In genomic region chr8:47634791-47635341, GRCm38 (mm10) we compare ENCODE assay signal across 11 mouse cellular contexts. TPM values are rescaled to one million over a fixed set of nuclear protein-coding genes. Genes with fewer than 3 reads are reported as not detected.
A peak's percentile ranks its signal among the peaks of the same experiment; 100 is the strongest.
DNase-seq lines count a peak whose midpoint lies in the region; ATAC-seq and TF ChIP-seq lines count a peak whose summit lies in the region.
"Had no signal": no experiment of that assay in that cellular context is flagged by ENCODE, and none has a peak within 500 bp of the region (broad histone marks: within the 10 kb centered on the region; RNA-seq: fewer than 3 reads in every experiment).

No protein-coding gene starts in this region.

- H3K9me3 ChIP-seq in embryonic facial prominence, embryonic 14.5 days (ENCODE audit: control insufficient read depth, low read length): no peaks in the 10 kb centered on the region; the same call in 1 of the 2 replicates
- H3K9me3 ChIP-seq in embryonic facial prominence, embryonic 10.5 days: no peaks in the 10 kb centered on the region
- peaks cover 7% of the 10 kb centered on the region; the same call in 1 of the 2 replicates for H3K9me3 ChIP-seq in kidney, embryonic 16.5 days (ENCODE audit: low read length)
- H3K9me3 ChIP-seq in stomach, embryonic 16.5 days (replicated peaks; ENCODE audit: control insufficient read depth, low read length): no peaks in the 10 kb centered on the region; the same call in 1 of the 2 replicates
- H3K9me3 ChIP-seq in forebrain, embryonic 15.5 days: no peaks in the 10 kb centered on the region; the same call in 1 of the 2 replicates

- no peak overlapping the region for H3K4me3 ChIP-seq in embryonic facial prominence, embryonic 14.5 days (ENCODE audit: low read depth, low read length)
- no peak overlapping the region for H3K4me3 ChIP-seq in embryonic facial prominence, embryonic 10.5 days
- no peak overlapping the region for H3K4me3 ChIP-seq in kidney, embryonic 16.5 days (ENCODE audit: low read length)
- H3K4me3 ChIP-seq in thymus, adult 2 months (ENCODE audit: control insufficient read depth, insufficient read depth, low read length): no peak overlapping the region
- no peak overlapping the region for H3K4me3 ChIP-seq in stomach, embryonic 16.5 days (replicated peaks; ENCODE audit: low read length)
- no peak overlapping the region for H3K4me3 ChIP-seq in forebrain, embryonic 15.5 days
- H3K4me3 ChIP-seq: gastrocnemius, adult 2 months; neural tube, embryonic 12.5 days had no signal

- no peak overlapping the region for H3K27ac ChIP-seq in embryonic facial prominence, embryonic 14.5 days (replicated peaks; ENCODE audit: low read depth, low read length)
- no peak overlapping the region for H3K27ac ChIP-seq in embryonic facial prominence, embryonic 10.5 days (replicated peaks)
- H3K27ac ChIP-seq in kidney, embryonic 16.5 days (ENCODE audit: low read length): no peak overlapping the region
- H3K27ac ChIP-seq in thymus, adult 2 months (ENCODE audit: control insufficient read depth, insufficient read depth, low read length): no peak overlapping the region
- H3K27ac ChIP-seq in stomach, embryonic 16.5 days (ENCODE audit: low read length): no peak overlapping the region
- H3K27ac ChIP-seq in forebrain, embryonic 15.5 days (replicated peaks): no peak overlapping the region
- H3K27ac ChIP-seq: gastrocnemius, adult 2 months; neural tube, embryonic 12.5 days had no signal

- peak overlapping the region; percentile 13; the same call in 1 of the 2 replicates for H3K4me2 ChIP-seq in embryonic facial prominence, embryonic 14.5 days (ENCODE audit: low read depth, low read length)
- no peak overlapping the region; the same call in 1 of the 2 replicates for H3K4me2 ChIP-seq in kidney, embryonic 16.5 days (replicated peaks; ENCODE audit: low read depth, low read length)
- peak overlapping the region; percentile 31 for H3K4me2 ChIP-seq in stomach, embryonic 16.5 days (ENCODE audit: low read depth, low read length)
- H3K4me2 ChIP-seq in forebrain, embryonic 15.5 days (replicated peaks): no peak overlapping the region
- H3K4me2 ChIP-seq: neural tube, embryonic 12.5 days had no signal

- 44% methylated on average over 10 of the region's 10 CpGs for WGBS in embryonic facial prominence, embryonic 14.5 days
- 52% methylated on average over 10 of the region's 10 CpGs for WGBS in embryonic facial prominence, embryonic 10.5 days
- WGBS in kidney, embryonic 16.5 days: 51% methylated on average over 10 of the region's 10 CpGs
- 48% methylated on average over 10 of the region's 10 CpGs for WGBS in thymus, adult 2 months
- 31% methylated on average over 10 of the region's 10 CpGs for WGBS in stomach, embryonic 16.5 days
- WGBS in forebrain, embryonic 15.5 days: 42% methylated on average over 10 of the region's 10 CpGs

- no peaks in the 10 kb centered on the region for H3K27me3 ChIP-seq in embryonic facial prominence, embryonic 14.5 days (replicated peaks; ENCODE audit: control insufficient read depth, insufficient read depth, low read length)
- no peaks in the 10 kb centered on the region for H3K27me3 ChIP-seq in embryonic facial prominence, embryonic 10.5 days (replicated peaks; ENCODE audit: low read depth, poor library complexity, severe bottlenecking)
- H3K27me3 ChIP-seq in kidney, embryonic 16.5 days (ENCODE audit: insufficient read depth, low read length): no peaks in the 10 kb centered on the region
- no peaks in the 10 kb centered on the region for H3K27me3 ChIP-seq in thymus, adult 2 months (ENCODE audit: control insufficient read depth, insufficient read depth, low read length)
- H3K27me3 ChIP-seq in stomach, embryonic 16.5 days (ENCODE audit: control insufficient read depth, insufficient read depth, low read length): no peaks in the 10 kb centered on the region
- H3K27me3 ChIP-seq in forebrain, embryonic 15.5 days: no peaks in the 10 kb centered on the region
- H3K27me3 ChIP-seq: neural tube, embryonic 12.5 days had no signal

- TF ChIP-seq CTCF in thymus, adult 2 months (IDR thresholded peaks at IDR 0.05; ENCODE audit: borderline replicate concordance, control insufficient read depth, extremely low read depth, insufficient read depth, low read length, poor library complexity): no peak

- no peaks in the 10 kb centered on the region for H3K4me1 ChIP-seq in embryonic facial prominence, embryonic 14.5 days (ENCODE audit: control insufficient read depth, insufficient read depth, low read length)
- H3K4me1 ChIP-seq in embryonic facial prominence, embryonic 10.5 days: peaks cover 13% of the 10 kb centered on the region
- no peaks in the 10 kb centered on the region for H3K4me1 ChIP-seq in kidney, embryonic 16.5 days (ENCODE audit: insufficient read depth, low read length)
- H3K4me1 ChIP-seq in thymus, adult 2 months (replicated peaks; ENCODE audit: control insufficient read depth, insufficient read depth, low read length): no peaks in the 10 kb centered on the region; the same call in 1 of the 2 replicates
- H3K4me1 ChIP-seq in stomach, embryonic 16.5 days (ENCODE audit: control insufficient read depth, insufficient read depth, low read length): no peaks in the 10 kb centered on the region
- H3K4me1 ChIP-seq in forebrain, embryonic 15.5 days: no peaks in the 10 kb centered on the region
- H3K4me1 ChIP-seq: neural tube, embryonic 12.5 days had no signal

- DNase-seq in embryonic facial prominence, embryonic 14.5 days (ENCODE audit: low spot score): no peak
- no peak for DNase-seq in embryonic facial prominence, embryonic 10.5 days (ENCODE audit: low spot score)
- DNase-seq in kidney, postnatal 4 days: peak; percentile 17 to 33
- peak; percentile 8 for DNase-seq in thymus, adult 2 months
- no peak for DNase-seq in thymus, postnatal 0 days (ENCODE audit: low spot score)
- DNase-seq: gastrocnemius, adult 2 months; heart, postnatal 4 days had no signal

- ATAC-seq in embryonic facial prominence, embryonic 14.5 days (ENCODE audit: low read depth): no peak
- no peak for ATAC-seq in kidney, embryonic 16.5 days (ENCODE audit: low FRiP score, low TSS enrichment)
- no peak for ATAC-seq in stomach, embryonic 16.5 days (ENCODE audit: insufficient read depth, low FRiP score)
- ATAC-seq in forebrain, embryonic 15.5 days (replicated peaks): no peak

- no peaks in the 10 kb centered on the region for H3K36me3 ChIP-seq in embryonic facial prominence, embryonic 14.5 days (ENCODE audit: control insufficient read depth, insufficient read depth, low read length)
- H3K36me3 ChIP-seq in embryonic facial prominence, embryonic 10.5 days (replicated peaks): no peaks in the 10 kb centered on the region
- no peaks in the 10 kb centered on the region for H3K36me3 ChIP-seq in kidney, embryonic 16.5 days (ENCODE audit: insufficient read depth, low read length)
- no peaks in the 10 kb centered on the region for H3K36me3 ChIP-seq in thymus, adult 2 months (ENCODE audit: control insufficient read depth, insufficient read depth, low read length)
- H3K36me3 ChIP-seq in stomach, embryonic 16.5 days (ENCODE audit: control insufficient read depth, insufficient read depth, low read length): no peaks in the 10 kb centered on the region
- no peaks in the 10 kb centered on the region for H3K36me3 ChIP-seq in forebrain, embryonic 15.5 days
- H3K36me3 ChIP-seq: neural tube, embryonic 12.5 days had no signal

- TF ChIP-seq POLR2A in thymus, adult 2 months (IDR thresholded peaks at IDR 0.05; ENCODE audit: control insufficient read depth, extremely low read depth, insufficient read depth, low read length, poor library complexity): no peak

- no peak overlapping the region for H3K9ac ChIP-seq in embryonic facial prominence, embryonic 14.5 days (ENCODE audit: low read depth, low read length)
- H3K9ac ChIP-seq in kidney, embryonic 16.5 days (replicated peaks; ENCODE audit: low read length): no peak overlapping the region
- H3K9ac ChIP-seq in stomach, embryonic 16.5 days (ENCODE audit: low read length): no peak overlapping the region
- H3K9ac ChIP-seq in forebrain, embryonic 15.5 days (replicated peaks): no peak overlapping the region
- H3K9ac ChIP-seq: neural tube, embryonic 12.5 days had no signal

RNA-seq across cellular contexts. Expression of gene Ing2, which starts 40.5 kb away (rescaled TPM):
- polyA plus RNA-seq in embryonic facial prominence, embryonic 14.5 days (2014; fragmentation: Nextera tagmentation; extraction: Ambion mirVana): 11.3 and 12.6 TPM in 2 replicates
- 13.6 and 13.8 TPM in 2 replicates for polyA plus RNA-seq in embryonic facial prominence, embryonic 10.5 days (2016; fragmentation: Nextera tagmentation; extraction: Ambion mirVana)
- 9.9 and 11.6 TPM in 2 replicates for polyA plus RNA-seq in kidney, embryonic 16.5 days (2015; fragmentation: Nextera tagmentation; extraction: Ambion mirVana)
- polyA plus RNA-seq in thymus, adult 2 months (2012; rRNA removed): 4.2 and 5.4 TPM in 2 replicates
- polyA plus RNA-seq in thymus, postnatal 0 days (2015; fragmentation: Nextera tagmentation; extraction: Ambion mirVana): 16.9 and 21.5 TPM in 2 replicates
- polyA plus RNA-seq in stomach, embryonic 16.5 days (2015; fragmentation: Nextera tagmentation; extraction: Ambion mirVana): 7.6 and 9.5 TPM in 2 replicates
- polyA plus RNA-seq in forebrain, embryonic 15.5 days (2015; fragmentation: Nextera tagmentation; extraction: Ambion mirVana): 7.3 and 8.3 TPM in 2 replicates

Comparison
In these comparisons a context has a peak if more than half of its experiments do, and no peak if none do; other contexts are left out.
1. DNase-seq: peak in kidney, postnatal 4 days (2 of 2) and thymus, adult 2 months (single experiment); none in embryonic facial prominence, embryonic 14.5 days (single experiment), embryonic facial prominence, embryonic 10.5 days (single experiment) and thymus, postnatal 0 days (single experiment).
2. H3K4me2 ChIP-seq: peak in embryonic facial prominence, embryonic 14.5 days (single experiment) and stomach, embryonic 16.5 days (single experiment); none in kidney, embryonic 16.5 days (single experiment) and forebrain, embryonic 15.5 days (single experiment).